Mouse (Mus musculus): Measurements from ENCODE around the gene Krt7.

The Krt7 gene

DNA sequence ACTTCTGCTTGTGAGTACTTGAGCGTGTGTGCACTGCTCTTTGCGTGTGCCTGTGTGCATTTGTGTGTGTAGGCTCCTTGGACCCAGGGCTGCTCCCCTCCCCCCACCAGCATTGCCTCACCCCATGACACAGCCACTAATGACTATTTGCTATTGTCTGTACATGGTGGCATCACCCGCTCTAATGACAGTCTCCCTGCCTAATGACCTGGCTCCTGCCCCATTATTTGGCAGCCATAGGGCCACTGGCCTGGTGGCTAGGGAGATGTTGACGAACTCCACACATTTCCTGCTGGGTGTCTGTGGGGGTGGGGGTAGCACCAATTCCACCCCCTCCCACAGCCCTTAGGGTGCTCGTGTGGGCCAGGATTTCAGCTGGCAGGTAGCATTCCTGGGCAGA, 32.2 kb upstream of the Krt7 start:
- DNase-seq: no peak

DNA sequence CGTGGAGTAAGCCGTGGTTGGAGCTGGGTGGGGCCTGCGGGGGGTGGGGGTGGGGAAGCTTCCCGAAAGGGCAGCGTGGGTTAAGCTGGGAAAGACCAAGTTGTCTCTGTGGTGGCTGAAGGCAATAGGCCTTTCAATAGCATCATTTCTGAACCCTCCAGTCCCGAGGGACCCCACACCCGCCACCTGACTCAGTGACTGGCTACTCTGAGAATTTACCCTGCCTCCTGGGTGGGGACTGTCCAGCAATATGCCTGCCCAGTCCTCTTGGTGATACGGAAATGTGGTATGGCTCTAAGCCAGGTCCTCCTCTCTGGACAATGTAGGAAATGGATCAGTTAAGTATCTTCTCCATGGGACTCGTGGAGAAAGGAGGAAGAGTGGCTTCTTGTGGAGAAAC, 29.1 kb upstream of the Krt7 start:
- DNase-seq: no peak

DNA sequence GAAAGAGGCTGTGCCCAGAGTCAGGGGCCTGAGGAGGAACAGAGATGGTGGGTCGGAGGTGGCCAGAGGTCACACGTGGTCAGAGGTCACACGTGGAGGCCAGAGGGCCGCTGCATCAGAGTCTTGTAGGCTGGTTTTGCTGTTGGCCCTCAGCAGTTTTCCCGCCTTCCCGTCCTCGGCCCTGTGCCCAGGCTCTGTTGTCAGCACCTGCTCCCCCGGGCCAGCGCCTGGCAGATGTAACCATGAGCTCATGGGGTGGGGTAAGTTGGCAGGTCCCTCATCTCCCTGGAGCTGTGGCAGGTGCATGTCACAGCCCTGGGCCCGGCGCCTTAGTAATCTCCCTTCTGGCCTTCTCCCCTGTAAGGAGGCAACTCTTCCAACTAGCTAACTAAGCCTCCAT, 28.0 kb upstream of the Krt7 start:
- no peak for DNase-seq

DNA sequence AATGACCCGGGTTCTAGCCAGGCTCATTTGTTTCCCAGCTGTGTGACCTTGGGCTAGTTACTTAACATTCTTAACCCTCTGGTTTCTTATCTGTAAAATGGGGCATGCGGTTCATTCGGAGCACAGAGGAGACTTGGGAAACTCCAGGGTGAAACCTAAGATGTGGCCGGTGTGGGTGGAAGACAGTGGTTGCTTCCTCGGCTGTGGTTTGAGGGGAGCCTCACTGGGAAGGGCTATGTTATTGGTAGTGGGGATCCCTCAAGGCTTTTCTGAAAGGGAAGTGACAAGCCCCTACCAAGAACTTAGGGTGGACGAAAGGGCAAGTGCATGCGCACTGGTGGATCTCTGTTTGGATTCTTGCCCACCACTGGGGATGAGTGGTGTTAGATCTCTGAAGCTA, 26.2 kb upstream of the Krt7 start:
- no peak for DNase-seq

DNA sequence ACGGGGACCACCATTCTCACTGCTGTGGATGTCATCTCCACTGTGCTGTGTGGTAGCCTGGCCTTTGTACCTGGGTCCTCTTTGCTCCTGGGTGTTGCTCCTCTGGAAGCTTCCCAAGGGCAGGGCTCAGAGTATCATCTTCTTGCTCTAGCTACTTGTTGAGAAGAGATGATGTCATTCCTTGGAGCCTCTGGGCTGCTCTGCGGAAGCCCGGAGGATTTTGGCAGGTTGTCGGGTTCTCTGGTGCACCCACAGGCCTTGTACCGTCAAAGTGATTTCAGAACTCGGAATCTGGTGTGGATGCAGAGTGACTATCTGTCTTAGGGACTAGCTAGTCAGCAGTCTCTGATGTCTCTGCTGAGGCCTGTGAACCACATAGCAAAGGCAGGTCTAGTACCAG, 25.8 kb upstream of the Krt7 start:
- no peak for DNase-seq

DNA sequence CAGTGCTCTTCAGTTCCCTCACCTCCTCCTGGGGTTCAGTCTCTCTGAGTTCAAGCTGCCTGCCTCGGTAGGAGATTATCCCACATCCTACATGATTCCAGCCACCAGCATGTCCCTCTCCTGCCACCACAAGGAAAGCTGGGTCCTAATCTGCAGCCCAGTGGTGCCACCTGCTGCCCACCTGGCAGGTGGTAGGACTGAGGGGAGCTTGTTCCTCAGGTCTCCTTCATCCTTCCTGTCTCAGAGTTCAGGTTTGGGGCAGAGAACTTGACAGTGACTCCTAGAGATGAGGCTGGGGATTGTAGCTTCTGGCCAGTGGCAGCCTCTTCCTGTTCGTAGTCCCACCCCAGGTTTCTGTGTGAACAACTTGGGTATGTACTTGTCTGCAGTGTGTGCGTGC, 23.7 kb upstream of the Krt7 start:
- DNase-seq: no peak

DNA sequence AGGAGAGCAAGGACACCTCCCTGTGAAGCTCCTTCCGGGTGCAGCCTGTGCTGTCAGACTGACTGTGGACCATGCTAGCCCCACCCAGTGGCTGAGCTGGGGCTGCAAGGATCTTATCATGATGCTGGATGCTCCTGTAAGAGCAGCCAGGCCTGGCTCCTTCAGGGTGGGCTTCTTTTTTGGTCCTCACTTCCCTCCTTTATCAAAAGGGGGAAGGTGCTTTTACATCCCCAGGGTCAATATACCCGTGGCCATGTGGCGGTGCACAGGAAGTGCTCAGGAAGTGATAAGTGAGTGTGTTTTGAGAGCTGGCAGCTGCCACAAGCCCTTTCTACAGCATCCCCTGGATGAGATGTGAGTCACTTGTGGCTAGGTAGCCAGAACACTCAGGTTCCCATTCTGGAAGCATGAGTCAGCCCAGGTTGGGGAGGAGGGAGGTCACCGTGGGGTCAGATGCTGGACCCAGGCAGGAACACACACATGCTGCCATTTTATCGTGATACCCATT, 22.8 kb upstream of the Krt7 start:
- DNase-seq: peak; percentile 14 to 25

DNA sequence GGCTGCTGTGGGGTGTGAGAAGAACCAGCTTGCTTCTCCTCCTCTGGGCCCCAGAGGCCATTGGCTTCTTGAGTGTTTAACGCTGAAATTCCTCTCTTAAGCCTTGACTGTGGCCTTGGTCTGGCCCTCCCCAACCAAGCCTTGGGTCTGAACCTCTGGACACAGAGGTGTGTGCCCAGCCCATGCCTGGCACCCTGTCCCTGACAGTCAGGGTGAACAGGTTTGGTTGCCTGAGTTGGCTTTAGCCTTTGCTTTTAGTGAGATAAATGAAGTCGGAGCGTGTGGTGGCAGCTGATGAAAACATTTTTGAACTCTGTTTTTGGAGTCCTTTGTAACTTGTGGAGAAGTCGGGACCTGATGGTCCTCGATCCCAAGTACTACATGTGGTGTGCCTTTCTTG, 20.6 kb upstream of the Krt7 start:
- no peak for DNase-seq

DNA sequence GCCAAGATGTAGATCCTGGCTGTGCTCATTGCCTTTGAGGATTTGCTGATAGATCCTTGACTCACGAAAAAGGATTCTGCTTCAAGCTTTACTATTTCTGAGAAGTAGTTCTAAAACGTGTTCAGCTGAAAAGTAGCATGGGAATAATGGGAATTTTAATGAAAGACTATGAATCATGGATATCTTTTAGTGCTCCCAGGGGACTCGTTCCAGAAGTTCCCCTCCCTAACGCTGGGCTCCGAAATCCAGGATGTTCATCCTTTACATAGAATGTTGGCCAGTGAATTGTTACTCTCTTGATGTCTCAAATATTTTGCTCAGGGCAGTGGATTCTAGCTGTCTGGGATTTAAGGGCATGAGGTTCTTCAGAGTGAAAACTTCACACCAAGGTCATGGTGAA, 18.6 kb upstream of the Krt7 start:
- DNase-seq: no peak

DNA sequence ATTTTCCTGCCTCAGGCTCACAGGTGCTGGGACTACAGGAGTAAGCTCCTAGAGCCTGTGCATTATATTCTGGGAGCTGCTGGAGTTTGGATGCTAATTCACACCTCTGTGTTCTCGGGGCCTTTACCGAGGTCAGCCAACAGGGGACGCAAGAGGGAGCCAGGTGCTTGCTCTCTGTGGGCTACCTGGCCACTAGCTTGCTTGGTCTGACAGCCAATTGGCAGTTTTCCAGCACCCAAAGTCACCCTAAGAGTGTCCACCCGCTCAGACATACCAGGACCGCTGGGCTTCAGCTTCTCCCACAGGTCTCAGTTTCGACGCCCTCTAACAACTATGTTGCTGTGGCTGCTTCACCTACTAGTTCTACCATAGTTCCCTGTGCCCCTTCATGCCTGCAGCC, 15.9 kb upstream of the Krt7 start:
- DNase-seq: no peak

DNA sequence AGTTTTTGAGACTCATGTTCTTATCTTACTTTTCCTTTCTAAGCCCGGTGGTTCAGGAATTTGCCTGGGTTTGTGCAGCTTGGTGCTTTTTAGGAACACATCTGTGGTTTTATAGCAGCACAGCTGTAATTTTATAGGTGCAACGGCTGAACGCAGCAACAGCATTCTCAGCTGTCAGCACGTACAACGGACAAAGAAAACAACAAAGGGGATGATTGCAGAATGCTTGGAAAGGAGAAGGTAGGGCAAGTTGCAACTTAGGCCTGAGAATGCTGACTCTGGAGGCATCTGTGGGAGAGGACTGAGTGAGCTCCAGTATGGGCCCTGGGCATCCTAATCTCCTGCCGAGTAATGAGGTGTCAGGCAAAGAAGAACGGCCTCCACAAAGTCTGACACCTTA, 14.4 kb upstream of the Krt7 start:
- DNase-seq: no peak

DNA sequence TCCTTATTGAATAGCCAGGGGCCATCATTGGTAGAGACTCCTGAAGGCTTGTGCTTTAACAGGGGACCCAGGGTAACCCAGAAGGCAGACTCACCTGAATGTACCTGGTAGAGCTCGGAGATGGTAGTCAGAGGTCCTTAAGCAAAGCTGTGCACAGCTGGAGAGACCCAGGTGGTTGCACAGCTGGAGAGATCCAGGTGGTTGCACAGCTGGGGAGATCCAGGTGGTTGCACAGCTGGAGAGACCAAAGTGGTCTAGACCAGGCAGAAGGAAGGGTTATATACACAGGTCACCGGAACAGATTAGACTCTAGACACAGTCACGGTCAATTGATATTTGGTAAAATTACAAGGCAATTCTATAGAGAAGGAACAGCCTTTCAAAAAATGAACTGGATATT, 13.9 kb upstream of the Krt7 start:
- no peak for DNase-seq

DNA sequence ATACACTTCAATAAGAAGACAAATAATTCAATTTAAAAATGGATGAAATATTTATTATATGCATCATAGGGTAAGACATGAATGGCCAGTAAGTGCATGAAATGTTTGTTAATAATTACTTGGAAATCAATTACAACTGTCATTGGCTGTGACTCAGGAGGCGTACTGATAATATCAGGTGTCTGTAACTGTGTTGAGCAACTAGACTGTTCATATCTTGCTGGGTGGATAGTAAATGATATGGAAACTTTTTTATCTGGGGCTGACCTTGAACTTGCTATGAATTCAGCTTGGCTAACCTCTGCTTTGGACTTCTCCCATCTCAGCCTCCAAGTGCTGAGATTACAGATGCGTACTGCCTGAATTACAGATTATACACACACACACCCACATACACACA, 13.2 kb upstream of the Krt7 start:
- DNase-seq: no peak

DNA sequence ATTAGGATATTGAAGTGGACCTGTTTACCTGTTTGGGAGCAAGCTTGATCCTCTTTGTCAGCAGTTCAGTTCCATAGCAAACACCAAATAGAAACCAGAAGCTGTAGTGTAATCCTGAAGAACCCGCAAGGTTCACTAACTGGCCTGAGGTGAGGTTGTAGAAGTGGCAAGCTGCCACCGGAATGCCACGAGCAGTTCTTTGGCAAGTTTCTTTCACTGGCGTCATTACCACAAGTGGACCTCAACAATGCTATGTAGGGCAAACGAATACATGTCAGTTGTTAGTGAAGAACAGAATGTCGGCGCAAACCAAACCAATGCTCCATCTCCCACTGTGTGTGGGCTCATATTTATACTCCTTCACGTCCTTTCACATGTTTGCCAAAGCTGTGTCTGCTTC, 12.6 kb upstream of the Krt7 start:
- no peak for DNase-seq

DNA sequence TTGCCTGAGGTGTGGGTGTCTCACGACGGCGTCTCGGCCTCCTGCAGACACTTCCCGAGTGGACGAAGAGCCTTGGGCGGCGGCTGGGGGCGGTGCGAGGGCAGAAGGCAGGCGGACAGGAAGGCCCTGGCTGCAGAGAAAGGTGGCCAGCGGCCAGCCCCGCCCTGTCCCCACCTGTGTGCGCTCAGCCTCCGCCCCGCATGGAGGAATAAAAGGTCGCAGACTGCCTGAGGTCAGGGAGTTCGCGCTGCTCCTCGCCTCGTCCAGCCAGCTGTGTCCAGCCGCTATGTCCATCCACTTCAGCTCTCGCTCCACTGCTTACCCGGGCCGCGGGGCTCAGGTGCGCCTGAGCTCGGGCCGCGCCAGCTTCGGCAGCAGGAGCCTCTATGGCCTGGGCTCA, 1.3 kb downstream of the Krt7 start:
- DNase-seq: no peak

DNA sequence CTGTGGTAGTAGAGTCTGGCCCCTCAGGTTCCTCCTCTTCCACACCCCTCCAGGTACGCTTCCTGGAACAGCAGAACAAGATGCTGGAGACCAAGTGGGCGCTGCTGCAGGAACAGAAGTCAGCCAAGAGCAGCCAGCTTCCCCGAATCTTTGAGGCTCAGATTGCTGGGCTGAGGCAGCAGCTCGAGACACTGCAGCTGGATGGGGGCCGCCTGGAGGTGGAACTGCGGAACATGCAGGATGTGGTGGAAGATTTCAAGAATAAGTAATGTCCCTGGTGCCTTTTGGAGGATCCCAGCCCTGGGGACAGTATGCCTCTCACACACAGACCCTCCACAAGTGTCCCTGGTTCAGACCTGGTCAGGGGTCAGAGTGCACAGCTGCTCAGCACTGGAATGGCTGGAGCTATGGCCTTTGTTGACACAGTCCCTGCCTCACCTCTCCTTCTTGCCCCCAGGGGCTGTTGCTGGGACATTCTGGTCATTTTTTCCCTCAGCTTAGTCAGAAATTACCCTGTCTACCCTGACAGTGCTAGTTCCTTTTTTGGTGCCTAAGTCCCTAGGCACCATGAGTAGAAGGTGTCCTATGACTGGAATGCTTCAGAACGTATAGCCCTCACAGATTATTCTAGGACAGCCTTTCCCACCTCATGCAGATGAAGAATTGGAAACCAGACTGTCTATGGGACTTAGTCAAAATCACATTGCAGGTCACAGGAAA, 3.2 kb downstream of the Krt7 start:
- no peak for DNase-seq

DNA sequence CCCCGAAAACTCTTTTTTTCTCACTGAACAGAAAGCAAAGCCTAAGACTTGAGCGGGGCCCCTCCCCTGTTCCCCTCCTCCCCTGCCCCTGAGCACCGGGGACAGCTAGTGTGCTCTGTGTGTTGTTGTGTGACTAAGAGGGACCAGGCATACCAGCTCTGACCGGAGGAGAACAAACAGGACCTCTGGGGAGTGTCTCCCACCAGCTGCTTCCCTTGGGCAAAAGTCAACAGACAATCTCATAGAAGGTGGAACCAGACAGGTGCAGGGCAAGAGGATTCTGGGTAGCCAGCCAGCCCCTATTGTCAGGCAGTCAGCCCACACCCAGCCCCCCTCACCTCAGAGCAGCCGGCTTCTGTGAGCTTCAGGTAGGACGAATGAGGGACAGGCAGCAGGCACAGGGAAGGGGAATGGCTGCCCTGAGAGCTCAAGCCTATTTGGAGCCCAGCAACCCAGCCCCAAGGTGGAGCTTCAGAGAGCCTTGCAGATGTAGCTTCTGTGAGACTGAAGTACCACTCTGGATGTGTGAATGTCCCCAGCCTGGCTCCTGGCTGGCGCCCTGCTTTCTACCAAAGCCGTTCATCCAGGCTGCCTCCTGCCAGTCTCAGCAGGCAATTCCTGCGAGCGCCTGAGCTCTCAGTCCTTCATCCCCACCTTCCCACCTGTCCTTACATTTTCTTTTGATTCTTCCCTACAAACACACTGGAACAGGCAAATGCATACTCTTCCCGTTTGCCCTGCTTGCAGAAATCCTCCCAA, 4.1 kb downstream of the Krt7 start:
- DNase-seq: no peak

DNA sequence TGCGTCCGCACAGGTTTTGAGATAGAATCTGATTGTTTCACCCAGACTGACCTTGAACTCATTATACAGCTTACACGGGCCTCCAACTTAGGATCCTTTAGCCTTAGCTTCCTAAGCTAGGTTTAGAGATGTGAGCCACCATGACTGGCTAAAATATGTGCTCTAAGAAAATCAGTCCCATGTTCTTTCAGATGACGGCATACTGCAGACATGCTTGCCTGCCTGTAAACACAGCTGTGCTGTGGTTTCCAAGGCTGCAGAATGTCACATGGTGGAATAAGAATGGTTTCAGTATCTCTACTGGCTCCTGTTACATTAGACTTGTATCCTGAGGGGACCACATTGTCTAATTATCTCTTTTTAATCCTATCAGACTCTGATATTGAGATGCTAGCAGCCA, 8.1 kb downstream of the Krt7 start:
- DNase-seq: no peak

DNA sequence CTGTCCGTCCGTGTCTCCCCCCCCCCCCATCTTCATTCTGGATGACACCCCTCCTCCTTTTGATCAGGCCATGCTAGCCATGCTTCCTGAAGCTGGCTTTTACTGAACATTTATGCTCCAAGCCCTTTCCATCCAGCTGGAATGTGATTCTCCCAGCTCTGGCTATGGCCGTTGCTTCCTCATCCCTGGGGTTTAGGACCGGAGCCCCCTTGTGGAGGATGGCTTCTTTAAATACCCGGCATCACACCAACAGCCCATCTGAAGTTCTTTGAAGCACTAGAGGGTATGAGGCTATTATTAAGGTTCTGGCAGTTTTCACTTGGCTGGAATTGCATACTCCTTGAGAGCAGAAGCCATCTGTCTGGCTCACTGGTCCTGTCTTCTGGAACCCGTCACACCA, 10.1 kb downstream of the Krt7 start:
- no peak for DNase-seq

DNA sequence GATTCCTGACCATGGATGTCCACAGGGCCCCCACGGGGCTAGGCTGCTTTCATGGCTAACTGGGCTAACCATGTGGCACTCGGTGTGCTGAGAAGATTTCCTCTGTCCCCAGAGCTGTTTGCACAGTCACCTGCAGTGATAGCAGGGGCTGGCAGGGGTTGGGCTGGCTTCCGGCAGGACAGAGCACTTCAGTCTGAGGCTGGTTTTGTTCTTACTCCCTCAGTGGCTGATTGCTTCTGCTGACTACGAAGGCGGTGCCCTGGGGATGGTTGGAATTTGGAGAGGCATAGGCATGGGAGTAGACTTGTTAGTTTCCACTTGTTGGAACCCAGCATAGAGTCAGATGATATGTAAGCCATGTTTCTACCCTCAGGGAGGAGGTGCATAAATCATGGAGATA, 14.1 kb downstream of the Krt7 start:
- no peak for DNase-seq

DNA sequence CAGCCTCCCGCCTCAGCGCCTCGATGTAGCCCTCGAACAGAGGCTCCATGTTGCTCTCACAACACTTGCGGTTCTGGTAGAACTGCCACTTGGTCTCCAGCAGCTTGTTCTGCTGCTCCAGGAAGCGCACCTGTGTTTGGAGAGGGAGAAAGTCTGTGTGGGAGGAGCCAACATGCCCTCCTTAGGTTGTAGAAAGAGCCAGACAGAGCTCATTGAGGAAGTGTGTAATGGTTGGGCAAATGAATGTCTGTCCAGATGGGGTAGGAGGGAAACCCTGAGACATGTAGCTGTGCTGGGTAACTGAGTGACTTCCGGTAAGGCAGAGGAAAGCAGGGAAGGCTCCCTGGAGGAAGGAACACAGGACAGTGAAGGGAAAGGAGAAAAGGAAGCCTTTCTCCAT, 25.8 kb downstream of the Krt7 start:
- DNase-seq: no peak

DNA sequence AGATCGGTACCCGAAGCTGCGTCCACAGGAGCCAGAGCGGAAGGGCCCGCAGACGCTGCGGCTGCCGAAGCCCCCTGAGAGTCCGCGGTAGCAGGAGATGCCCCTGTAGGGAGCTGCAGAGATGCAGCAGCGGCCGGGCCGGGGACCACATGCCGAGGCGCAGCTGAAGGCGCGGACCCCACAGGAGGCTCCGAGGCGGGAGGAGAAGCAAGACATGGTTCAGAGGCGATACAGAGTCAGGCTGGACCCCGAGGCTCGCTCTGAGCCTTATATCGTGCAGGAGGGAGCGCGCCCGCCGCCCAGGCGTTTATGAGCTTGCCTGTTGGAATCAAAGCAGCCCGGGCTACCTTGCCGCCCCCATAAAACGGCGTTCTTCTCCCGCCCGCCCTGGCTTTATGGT, 27.7 kb downstream of the Krt7 start, which contains the start of gene Krt87:
Gene Krt87, minus strand, starts transcription at position 250 of the 400 bp plus-strand sequence.
- DNase-seq: no peak

DNA sequence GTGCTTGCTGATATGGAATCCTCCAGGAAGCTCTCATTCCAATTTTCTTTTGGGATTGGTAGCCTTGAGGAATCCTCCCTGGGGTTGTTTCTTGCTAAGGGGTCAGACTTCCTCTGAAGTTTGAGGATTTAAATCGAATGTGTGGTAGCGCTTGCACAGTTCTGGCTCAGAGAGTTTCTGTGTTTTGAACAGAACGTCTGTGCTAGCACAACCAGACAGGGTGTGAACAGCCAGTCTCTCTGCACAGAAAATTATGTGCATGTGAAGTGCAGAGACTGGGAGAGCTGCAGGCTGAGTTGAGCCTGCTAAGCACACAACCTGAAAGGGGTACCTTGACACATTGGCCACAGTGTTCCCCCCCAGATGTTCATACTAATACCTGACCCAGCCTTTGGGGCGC, 30.0 kb downstream of the Krt7 start:
- no peak for DNase-seq

DNA sequence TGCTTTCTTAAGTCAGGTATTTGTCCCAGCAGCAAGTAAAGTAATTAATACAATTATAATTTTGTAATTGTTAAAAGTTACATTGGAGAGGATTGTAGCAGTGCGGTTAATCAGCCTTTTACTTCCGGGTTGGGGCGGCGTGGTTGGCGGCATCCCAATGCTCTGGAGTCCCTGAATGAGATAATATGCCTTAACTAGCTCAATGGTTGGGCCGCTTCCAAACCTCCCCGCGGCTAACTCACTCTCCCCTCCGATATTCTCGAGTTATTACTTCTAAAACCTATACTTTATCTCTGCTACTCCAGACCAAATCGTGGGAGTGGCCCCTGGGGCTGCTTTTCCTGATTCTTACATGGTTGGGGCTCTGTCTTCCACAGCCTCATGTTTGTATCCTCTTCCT, 35.7 kb downstream of the Krt7 start:
- no peak for DNase-seq

DNA sequence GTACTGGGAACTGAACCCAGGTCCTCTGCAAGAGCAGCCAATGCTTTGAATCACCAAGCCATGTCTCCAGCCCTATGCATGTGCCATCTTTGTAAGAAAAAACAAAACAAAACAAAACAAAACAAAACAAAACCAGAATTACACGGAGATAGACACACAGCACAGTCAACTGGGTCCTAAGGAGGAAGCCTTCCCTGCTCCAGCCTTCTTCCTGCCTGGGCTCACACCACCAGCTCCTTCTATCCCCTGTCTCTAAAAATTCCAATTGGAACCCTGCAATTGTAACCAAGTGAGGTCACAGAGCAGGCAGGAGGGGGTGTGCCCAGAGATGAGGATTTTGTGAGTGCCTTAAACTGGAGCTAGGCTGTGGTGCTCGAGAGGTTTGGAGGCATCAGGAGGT, 36.6 kb downstream of the Krt7 start, which contains the start of gene Krt88:
Gene Krt88, plus strand, starts transcription at position 301 of the 400 bp plus-strand sequence.
- DNase-seq: no peak
